25 mouse cellular contexts compared by ENCODE assay signal in genomic region chr19:4070311-4070710, GRCm38 (mm10). TPM values are rescaled to one million over a fixed set of nuclear protein-coding genes. Genes with fewer than 3 reads are reported as not detected.
DNase-seq lines count a peak whose midpoint lies in the region; ATAC-seq and TF ChIP-seq lines count a peak whose summit lies in the region.
"Had no signal": no experiment of that assay in that cellular context is flagged by ENCODE, and none has a peak within 500 bp of the region (broad histone marks: within the 10 kb centered on the region; RNA-seq: fewer than 3 reads in every experiment).

No protein-coding gene starts in this region.

- peaks cover 21% of the 10 kb centered on the region for H3K4me1 ChIP-seq in E14TG2a.4 (replicated peaks; ENCODE audit: low read depth, low read length)
- H3K4me1 ChIP-seq in liver, embryonic 12.5 days, result peaks cover 25% of the 10 kb centered on the region
- H3K4me1 ChIP-seq in liver, postnatal 0 days (ENCODE audit: insufficient read depth), result peaks cover 10% of the 10 kb centered on the region; the same call in 1 of the 2 replicates
- H3K4me1 ChIP-seq in midbrain, embryonic 16.5 days (ENCODE audit: control insufficient read depth, insufficient read depth, low read length), result no peaks in the 10 kb centered on the region
- H3K4me1 ChIP-seq: heart, embryonic 13.5 days had no signal

- no peaks in the 10 kb centered on the region for H3K27me3 ChIP-seq in E14TG2a.4 (ENCODE audit: insufficient read depth, low read length)
- H3K27me3 ChIP-seq in liver, embryonic 12.5 days (replicated peaks), result peaks cover 16% of the 10 kb centered on the region; the same call in 1 of the 2 replicates
- H3K27me3 ChIP-seq in liver, postnatal 0 days (ENCODE audit: insufficient read depth, low read length), result no peaks in the 10 kb centered on the region
- H3K27me3 ChIP-seq in midbrain, embryonic 16.5 days (ENCODE audit: control insufficient read depth, insufficient read depth, low read depth, low read length), result no peaks in the 10 kb centered on the region
- H3K27me3 ChIP-seq: heart, embryonic 13.5 days had no signal

- peak; percentile 4 for DNase-seq in adrenal gland, postnatal 14 days
- no peak for DNase-seq in adrenal gland, postnatal 10 days
- DNase-seq in liver, postnatal 0 days, result peak; percentile 55
- no peak for DNase-seq in ovary, postnatal 14 days (ENCODE audit: low spot score)
- DNase-seq: adrenal gland, adult 8-10 months; cerebellum, adult 18-20 months; gastrocnemius, postnatal 14 days; heart, postnatal 36 days had no signal

- H3K4me3 ChIP-seq in E14TG2a.4 (replicated peaks; ENCODE audit: low read length), result 0 out of 2 replicates have a peak overlapping the region, but pooled peaks have one; percentile 17
- H3K4me3 ChIP-seq in liver, embryonic 12.5 days, result no peak overlapping the region
- H3K4me3 ChIP-seq in liver, postnatal 0 days (ENCODE audit: low read depth, low read length), result no peak overlapping the region
- no peak overlapping the region for H3K4me3 ChIP-seq in midbrain, embryonic 16.5 days (ENCODE audit: low read depth, low read length)
- H3K4me3 ChIP-seq: embryonic facial prominence, embryonic 10.5 days; heart, embryonic 13.5 days had no signal

- no peak for ATAC-seq in liver, embryonic 12.5 days
- 0 out of 2 replicates have a peak, but pooled peaks have one; percentile 22 for ATAC-seq in liver, postnatal 0 days
- no peak for ATAC-seq in midbrain, embryonic 16.5 days
- ATAC-seq: forebrain, embryonic 14.5 days; hindbrain, embryonic 16.5 days; inflammation-experienced regulatory T-cells, adult 6 months; intestine, postnatal 0 days had no signal

- H3K4me2 ChIP-seq in liver, embryonic 12.5 days, result no peak overlapping the region
- peak overlapping the region; percentile 35; the same call in 1 of the 2 replicates for H3K4me2 ChIP-seq in liver, postnatal 0 days (ENCODE audit: low read depth, low read length)
- H3K4me2 ChIP-seq in midbrain, embryonic 16.5 days (ENCODE audit: low read length), result no peak overlapping the region
- H3K4me2 ChIP-seq: heart, embryonic 13.5 days had no signal

- WGBS in liver, embryonic 12.5 days (ENCODE audit: insufficient replicate concordance), result 54% methylated on average over 15 of the region's 15 CpGs
- 47% methylated on average over 15 of the region's 15 CpGs for WGBS in liver, postnatal 0 days (ENCODE audit: insufficient replicate concordance)
- 73% methylated on average over 15 of the region's 15 CpGs for WGBS in midbrain, embryonic 16.5 days

- TF ChIP-seq CTCF in E14TG2a.4 (conservative IDR thresholded peaks at IDR 0.05; ENCODE audit: low read length), result no peak
- TF ChIP-seq CTCF in liver, postnatal 0 days (IDR thresholded peaks at IDR 0.05; ENCODE audit: low read depth), result no peak

- no peak for TF ChIP-seq EP300 in liver, postnatal 0 days (IDR thresholded peaks at IDR 0.05; ENCODE audit: low read depth)

- H3K36me3 ChIP-seq in E14TG2a.4 (ENCODE audit: insufficient read depth, low read length), result no peaks in the 10 kb centered on the region
- H3K36me3 ChIP-seq in liver, embryonic 12.5 days, result no peaks in the 10 kb centered on the region
- no peaks in the 10 kb centered on the region for H3K36me3 ChIP-seq in liver, postnatal 0 days (replicated peaks; ENCODE audit: insufficient read depth, low read length)
- H3K36me3 ChIP-seq in midbrain, embryonic 16.5 days (ENCODE audit: control insufficient read depth, insufficient read depth, low read length), result no peaks in the 10 kb centered on the region
- H3K36me3 ChIP-seq: embryonic facial prominence, embryonic 10.5 days; heart, embryonic 13.5 days had no signal

- H3K9ac ChIP-seq in liver, embryonic 12.5 days, result no peak overlapping the region
- no peak overlapping the region for H3K9ac ChIP-seq in liver, postnatal 0 days (replicated peaks)
- H3K9ac ChIP-seq in midbrain, embryonic 16.5 days (ENCODE audit: low read depth, low read length), result no peak overlapping the region
- H3K9ac ChIP-seq: heart, embryonic 13.5 days had no signal

- H3K27ac ChIP-seq in liver, embryonic 12.5 days, result peak overlapping the region; percentile 68
- peak overlapping the region; percentile 86 for H3K27ac ChIP-seq in liver, postnatal 0 days (ENCODE audit: low read depth)
- H3K27ac ChIP-seq in midbrain, embryonic 16.5 days (ENCODE audit: low read length), result no peak overlapping the region
- H3K27ac ChIP-seq: embryonic facial prominence, embryonic 10.5 days; heart, embryonic 13.5 days had no signal

- H3K9me3 ChIP-seq in E14TG2a.4 (ENCODE audit: low read length), result peaks cover 6% of the 10 kb centered on the region
- no peaks in the 10 kb centered on the region for H3K9me3 ChIP-seq in liver, embryonic 12.5 days (replicated peaks)
- no peaks in the 10 kb centered on the region for H3K9me3 ChIP-seq in liver, postnatal 0 days (ENCODE audit: low read length)
- H3K9me3 ChIP-seq in midbrain, embryonic 16.5 days (replicated peaks; ENCODE audit: control insufficient read depth, low read length, poor library complexity, severe bottlenecking), result no peaks in the 10 kb centered on the region
- H3K9me3 ChIP-seq: embryonic facial prominence, embryonic 10.5 days; heart, embryonic 13.5 days had no signal

RNA-seq across cellular contexts. Expression of gene Gstp3, which starts 10.9 kb away (rescaled TPM):
- total RNA-seq in adrenal gland, postnatal 14 days (2021), result 4.5 and 58.0 TPM in 2 replicates
- 10 to 100 TPM; 42.6 to 90.1 TPM for total RNA-seq in adrenal gland, postnatal 10 days (2021)
- 15.0 and 18.5 TPM in 2 replicates for polyA plus RNA-seq in liver, embryonic 12.5 days (2016; fragmentation: Nextera tagmentation; extraction: Ambion mirVana)
- polyA plus RNA-seq in liver, postnatal 0 days (2015; fragmentation: Nextera tagmentation; extraction: Ambion mirVana), result 64.5 and 67.3 TPM in 2 replicates
- polyA plus RNA-seq in midbrain, embryonic 16.5 days (2015; fragmentation: Nextera tagmentation; extraction: Ambion mirVana), result not detected in 2 replicates
- total RNA-seq: gastrocnemius, adult 18-20 months; gastrocnemius, postnatal 14 days; heart, adult 8-10 months; heart, postnatal 36 days had no signal
- polyA plus RNA-seq: embryonic facial prominence, embryonic 10.5 days; forebrain, embryonic 14.5 days; heart, postnatal 0 days; hindbrain, embryonic 11.5 days; hindbrain, embryonic 16.5 days had no signal

RNA-seq across cellular contexts. Expression of gene Cabp2, which starts 11.1 kb away (rescaled TPM):
- total RNA-seq in adrenal gland, postnatal 14 days (2021), result not detected in 2 replicates
- under 1 TPM in 1 of 2 experiments, not detected in 1; 0.63 TPM for total RNA-seq in adrenal gland, postnatal 10 days (2021)
- 0.37 and 0.53 TPM in 2 replicates for polyA plus RNA-seq in liver, embryonic 12.5 days (2016; fragmentation: Nextera tagmentation; extraction: Ambion mirVana)
- 0.38 and 0.43 TPM in 2 replicates for polyA plus RNA-seq in liver, postnatal 0 days (2015; fragmentation: Nextera tagmentation; extraction: Ambion mirVana)
- polyA plus RNA-seq in midbrain, embryonic 16.5 days (2015; fragmentation: Nextera tagmentation; extraction: Ambion mirVana), result 0.44 TPM in 1 of 2 replicates, not detected in the other
- total RNA-seq: adrenal gland, adult 8-10 months; ES-E14; gastrocnemius, adult 18-20 months; gastrocnemius, postnatal 14 days; heart, adult 8-10 months; heart, postnatal 36 days had no signal
- polyA plus RNA-seq: C2C12; embryonic facial prominence, embryonic 10.5 days; embryonic facial prominence, embryonic 14.5 days; forebrain, embryonic 14.5 days; gonadal fat pad, adult 2 months; heart, embryonic 13.5 days; heart, postnatal 0 days; hindbrain, embryonic 11.5 days; hindbrain, embryonic 16.5 days; inflammation-experienced regulatory T-cells, adult 6 months; intestine, postnatal 0 days had no signal

RNA-seq across cellular contexts. Expression of gene Gstp2, which starts 24.5 kb away (rescaled TPM):
- 62.4 and 76.7 TPM in 2 replicates for total RNA-seq in adrenal gland, postnatal 14 days (2021)
- 10 to 100 TPM; 34.9 to 50.2 TPM for total RNA-seq in adrenal gland, postnatal 10 days (2021)
- polyA plus RNA-seq in liver, embryonic 12.5 days (2016; fragmentation: Nextera tagmentation; extraction: Ambion mirVana), result 6.2 and 7.3 TPM in 2 replicates
- 5.8 and 6.4 TPM in 2 replicates for polyA plus RNA-seq in liver, postnatal 0 days (2015; fragmentation: Nextera tagmentation; extraction: Ambion mirVana)
- polyA plus RNA-seq in midbrain, embryonic 16.5 days (2015; fragmentation: Nextera tagmentation; extraction: Ambion mirVana), result 1.3 and 5.2 TPM in 2 replicates

RNA-seq across cellular contexts. Expression of gene Cdk2ap2, which starts 26.7 kb away (rescaled TPM):
- total RNA-seq in adrenal gland, postnatal 14 days (2021), result 78.4 and 97.1 TPM in 2 replicates
- 10 to 100 TPM; 56.3 to 64.1 TPM for total RNA-seq in adrenal gland, postnatal 10 days (2021)
- 93.2 and 101 TPM in 2 replicates for polyA plus RNA-seq in liver, embryonic 12.5 days (2016; fragmentation: Nextera tagmentation; extraction: Ambion mirVana)
- 91.2 and 91.9 TPM in 2 replicates for polyA plus RNA-seq in liver, postnatal 0 days (2015; fragmentation: Nextera tagmentation; extraction: Ambion mirVana)
- polyA plus RNA-seq in midbrain, embryonic 16.5 days (2015; fragmentation: Nextera tagmentation; extraction: Ambion mirVana), result 83.1 and 83.2 TPM in 2 replicates

RNA-seq across cellular contexts. Expression of gene Pitpnm1, which starts 29.5 kb away (rescaled TPM):
- total RNA-seq in adrenal gland, postnatal 14 days (2021), result 95.1 and 116 TPM in 2 replicates
- total RNA-seq in adrenal gland, postnatal 10 days (2021), result 10 to 100 TPM; 59.7 to 75.1 TPM
- polyA plus RNA-seq in liver, embryonic 12.5 days (2016; fragmentation: Nextera tagmentation; extraction: Ambion mirVana), result 4.8 and 5.0 TPM in 2 replicates
- 6.6 and 7.4 TPM in 2 replicates for polyA plus RNA-seq in liver, postnatal 0 days (2015; fragmentation: Nextera tagmentation; extraction: Ambion mirVana)
- 105 and 113 TPM in 2 replicates for polyA plus RNA-seq in midbrain, embryonic 16.5 days (2015; fragmentation: Nextera tagmentation; extraction: Ambion mirVana)

Comparison
In these comparisons a context has a peak if more than half of its experiments do, and no peak if none do; other contexts are left out.
1. DNase-seq: peak in adrenal gland, postnatal 14 days (single experiment) and liver, postnatal 0 days (single experiment); none in adrenal gland, postnatal 10 days (single experiment) and ovary, postnatal 14 days (single experiment).
2. RNA of gene Gstp3, which starts 10.9 kb away (polyA plus RNA-seq): 64.5 to 67.3 TPM in liver, postnatal 0 days and 15.0 to 18.5 TPM in liver, embryonic 12.5 days; not detected in midbrain, embryonic 16.5 days; every median in the first group is over 10 times any median in the second.